Mouse (Mus musculus): Measurements from ENCODE around the gene Pik3cd.
A peak's percentile ranks its signal among the peaks of the same experiment; 100 is the strongest.
"Not testable (repeated sequence)": the region's sequence is repeated elsewhere in the genome, so short reads cannot be mapped to it uniquely, and the experiment has no call there.

Gene Pik3cd

DNA sequence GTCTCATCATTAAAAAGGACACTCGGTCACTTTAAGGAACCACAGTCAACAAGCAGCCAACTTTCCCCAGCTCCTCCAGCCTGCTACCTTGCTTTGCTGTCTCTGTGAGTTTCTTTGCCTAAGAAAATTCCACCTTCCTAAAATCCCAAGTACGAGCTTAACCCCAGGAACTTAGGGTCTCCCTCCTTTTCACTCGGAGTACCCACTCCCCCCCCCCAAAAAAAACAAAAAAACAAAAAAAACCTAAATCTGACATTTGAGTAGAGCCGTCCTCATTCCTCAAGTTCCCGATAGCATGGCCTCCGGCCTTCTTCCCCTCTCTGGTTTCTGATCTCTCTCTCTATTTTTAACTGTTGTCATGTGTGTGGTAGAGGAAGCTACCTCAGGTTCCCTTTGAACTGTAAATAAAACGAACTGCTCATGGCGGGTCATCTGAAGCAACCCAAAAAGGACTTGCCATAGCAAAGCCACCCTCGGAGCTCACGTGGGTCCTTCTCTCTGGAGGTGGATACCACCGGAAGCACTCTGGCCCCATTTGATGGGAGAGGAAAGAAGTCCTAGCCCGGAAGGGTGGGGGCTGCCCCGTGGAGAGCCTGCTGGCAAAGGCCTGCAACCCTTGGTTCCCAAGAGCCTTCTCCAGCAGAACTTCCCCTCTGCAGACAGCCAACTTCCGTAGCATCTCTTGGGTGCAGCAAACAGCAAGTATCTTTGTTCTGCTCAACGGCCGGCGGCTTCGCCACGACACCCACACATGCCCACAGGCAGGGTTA lies at the start of gene Pik3cd:
TSS of gene Pik3cd (minus strand) at position 362 of the 770 bp plus-strand sequence.
- DNase-seq (ENCODE audit: low spot score in 2 of 2) = no peak

DNA sequence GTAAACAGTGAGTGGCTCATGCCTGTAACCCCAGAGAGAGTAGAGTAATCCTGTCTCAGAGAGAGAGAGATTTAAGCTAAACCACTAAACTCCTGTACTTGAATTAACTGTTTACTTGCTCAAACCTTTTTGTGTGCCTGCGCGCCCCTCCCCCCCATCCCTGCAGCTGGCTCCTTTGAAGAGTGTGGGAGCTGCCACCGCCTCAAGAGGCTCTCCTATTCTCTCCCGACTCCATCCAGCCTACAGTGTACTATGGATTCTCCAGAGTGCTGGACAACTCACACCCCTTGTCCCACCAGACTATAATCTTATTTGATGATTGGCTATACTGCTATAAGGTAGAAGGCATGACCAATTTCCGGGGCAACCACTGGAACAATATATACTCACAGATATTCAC lies 48.3 kb upstream of the Pik3cd start:
- no peak for DNase-seq (ENCODE audit: low spot score in 2 of 2)

DNA sequence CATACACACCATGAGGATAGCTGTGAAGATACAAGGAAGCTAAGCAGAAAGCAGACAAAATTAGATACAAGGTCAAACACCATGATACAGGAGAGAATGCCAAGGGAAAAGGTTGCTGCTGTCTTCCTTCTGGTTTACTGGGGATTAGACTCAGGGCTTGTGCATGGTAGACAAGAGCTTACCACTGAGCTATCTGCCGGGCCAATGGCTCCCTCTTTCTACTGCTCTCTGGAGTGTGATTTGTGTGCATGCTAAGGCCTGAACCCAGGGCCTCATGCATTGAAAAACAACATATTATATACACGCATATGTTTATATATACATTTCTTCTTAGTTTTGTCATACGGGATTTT lies 47.3 kb upstream of the Pik3cd start:
- DNase-seq (ENCODE audit: low spot score in 2 of 2) = not testable (repeated sequence)

DNA sequence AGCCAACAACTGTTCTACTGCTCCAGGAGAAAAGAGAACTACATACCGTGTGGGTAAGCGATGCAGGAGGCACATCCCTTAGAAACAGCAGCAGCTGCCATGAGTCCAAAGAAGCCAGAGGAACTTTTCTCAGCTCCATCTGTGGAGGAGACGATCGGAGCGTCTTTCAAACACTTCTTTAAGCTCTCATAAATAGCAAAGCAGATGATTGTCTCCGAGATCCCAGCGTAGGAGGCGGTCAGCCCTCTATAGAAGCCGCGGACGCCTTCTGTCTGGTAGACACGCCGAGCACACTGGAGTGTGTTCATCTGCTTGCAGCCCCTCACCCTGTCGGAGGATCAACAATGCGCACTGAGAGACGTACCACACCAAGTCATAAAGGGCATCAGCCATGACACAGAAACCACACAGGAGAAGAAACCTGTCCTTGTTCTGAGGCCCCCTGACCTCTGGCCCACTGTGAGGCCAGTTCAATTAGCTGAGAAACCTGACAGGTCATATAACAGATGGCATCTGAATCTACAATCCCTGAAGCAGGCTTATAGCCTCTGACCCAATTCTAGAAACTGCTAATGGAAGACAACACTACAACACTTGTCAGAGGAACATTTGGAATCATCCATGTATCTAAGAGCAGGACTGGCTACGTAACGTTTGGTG lies 46.8 kb upstream of the Pik3cd start:
- DNase-seq (ENCODE audit: low spot score in 2 of 2) = no peak

DNA sequence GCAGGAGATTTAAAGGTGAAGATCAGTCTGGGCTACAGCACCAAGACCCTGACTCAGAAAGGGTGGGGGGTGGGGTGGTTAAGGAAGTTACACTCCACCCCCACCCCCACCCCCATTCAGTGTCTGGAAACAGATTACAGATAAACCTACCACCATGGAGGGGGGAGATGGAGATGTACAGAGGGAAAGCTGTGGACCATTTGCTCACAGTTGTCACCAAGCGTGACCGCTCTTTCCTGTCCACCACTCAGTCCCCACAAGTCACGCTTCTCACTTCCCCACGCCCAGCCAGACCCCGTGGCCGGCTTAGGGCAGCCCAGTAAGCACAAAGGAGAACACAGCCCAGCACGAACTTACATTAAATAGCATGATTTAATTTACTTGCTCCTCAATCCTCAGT lies 41.7 kb upstream of the Pik3cd start:
- no peak for DNase-seq (ENCODE audit: low spot score in 2 of 2)

DNA sequence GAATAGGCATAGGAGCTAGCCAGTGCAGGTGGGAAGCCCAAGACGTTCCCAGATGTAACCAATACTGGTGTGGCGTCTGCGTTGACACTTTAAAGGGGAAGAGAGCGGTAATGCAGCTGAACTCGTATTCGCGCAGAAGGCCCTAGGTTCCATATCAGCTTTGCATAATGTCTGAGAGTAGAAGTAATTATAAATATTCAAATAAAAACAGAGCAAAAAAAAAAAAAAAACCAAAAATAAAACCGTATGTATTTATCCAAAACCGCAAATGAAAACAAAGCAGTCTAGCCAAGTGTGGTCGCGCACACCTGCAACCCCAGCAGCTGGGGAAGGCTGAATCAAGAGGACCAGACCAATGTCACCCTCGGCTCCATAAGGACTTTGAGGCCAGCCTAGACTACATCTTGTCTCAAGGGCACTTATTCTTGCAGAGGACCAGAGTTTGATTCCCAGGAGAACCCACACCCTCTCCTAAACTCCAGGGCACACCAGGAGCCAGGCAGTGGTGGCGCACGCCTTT lies 39.7 kb upstream of the Pik3cd start:
- DNase-seq (ENCODE audit: low spot score in 2 of 2) = no peak

DNA sequence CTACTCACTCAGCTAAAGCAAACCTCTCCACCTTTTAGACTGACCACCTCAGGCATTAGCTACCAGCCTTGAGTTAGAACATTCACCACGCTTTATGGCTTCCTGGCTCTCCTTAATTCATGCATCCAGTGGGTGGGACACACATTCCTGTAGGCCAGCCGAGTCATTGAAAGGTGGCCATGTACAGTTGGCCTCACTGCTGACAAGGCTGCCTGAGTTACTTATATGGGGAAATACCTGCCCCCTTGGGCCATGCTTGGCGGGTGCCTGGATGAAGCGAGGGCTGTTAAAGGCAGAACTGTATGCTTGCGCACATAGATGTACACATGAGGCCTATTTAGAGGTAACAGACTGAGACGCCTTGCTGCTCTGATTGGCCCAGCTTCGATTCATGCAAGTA lies 37.9 kb upstream of the Pik3cd start:
- DNase-seq (ENCODE audit: low spot score in 2 of 2) = no peak

DNA sequence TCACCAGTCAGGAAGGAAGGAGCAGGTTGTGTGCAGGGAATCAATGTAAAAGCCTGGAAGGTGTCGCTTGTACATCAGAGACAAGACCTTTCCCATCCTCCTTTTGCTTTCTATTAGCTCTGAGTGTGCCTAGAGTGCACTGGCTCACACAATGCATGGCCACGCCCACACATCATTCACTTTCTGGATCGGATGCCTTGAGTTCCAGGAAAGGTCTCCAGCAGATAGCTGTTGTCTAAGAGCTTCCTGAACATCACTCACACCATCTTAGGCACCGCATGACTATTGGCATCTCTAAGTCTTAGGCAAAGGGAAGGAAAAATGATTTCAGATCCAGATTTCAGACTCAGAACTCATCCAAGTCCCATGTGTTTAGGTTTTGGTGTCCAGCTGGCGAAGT lies 37.1 kb upstream of the Pik3cd start:
- no peak for DNase-seq (ENCODE audit: low spot score in 2 of 2)

DNA sequence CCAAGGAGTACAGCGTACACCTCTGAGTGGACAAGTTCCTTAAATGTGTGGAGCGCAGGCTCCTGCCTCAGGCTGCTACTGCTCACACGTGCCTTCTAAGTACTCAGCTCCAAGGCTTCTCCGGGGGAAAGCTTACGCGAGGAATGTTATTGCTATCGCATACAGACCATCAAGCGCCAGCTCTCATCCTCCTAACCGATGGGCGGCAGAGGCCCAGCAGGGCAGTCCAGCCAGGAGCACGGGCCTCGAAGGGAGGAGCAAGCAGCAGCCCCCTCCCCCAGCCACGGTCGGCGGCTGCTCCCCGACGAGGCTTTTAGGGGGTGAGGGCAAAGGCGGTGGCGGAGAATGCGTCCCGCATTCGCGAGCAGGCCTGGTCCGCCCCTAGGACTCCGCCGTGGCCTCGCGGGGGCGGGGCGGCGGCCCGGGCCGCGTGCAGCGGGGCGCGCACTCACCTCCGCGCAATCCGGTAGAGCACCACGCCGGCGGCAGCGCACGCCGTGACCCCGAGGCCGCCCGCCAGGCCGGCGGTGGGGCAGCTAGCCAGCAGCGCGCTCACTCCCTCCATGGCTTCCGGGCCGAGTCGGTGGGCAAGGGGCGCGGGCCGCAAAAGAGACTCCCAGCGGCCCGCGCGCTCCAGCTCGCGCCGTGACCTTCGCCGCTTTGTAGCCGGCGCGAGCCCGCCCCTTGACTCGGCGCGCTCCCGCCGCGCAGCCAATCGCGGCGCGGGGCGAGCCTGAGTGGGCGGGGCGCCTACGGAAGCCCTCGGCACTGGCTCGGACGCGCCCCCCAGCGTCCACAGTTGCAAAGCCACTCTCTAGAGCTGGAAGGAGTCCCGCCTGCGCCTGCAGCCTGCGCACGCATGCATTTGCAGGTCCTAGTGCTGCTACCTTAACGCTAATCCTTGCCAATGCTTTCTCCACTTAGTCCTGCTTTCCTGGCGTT lies 35.3 kb upstream of the Pik3cd start, which contains the start of gene Tmem201:
TSS of gene Tmem201 (minus strand) at position 662 of the 942 bp plus-strand sequence.
- peak; percentile 91 to 97 for DNase-seq (ENCODE audit: low spot score in 2 of 2)

DNA sequence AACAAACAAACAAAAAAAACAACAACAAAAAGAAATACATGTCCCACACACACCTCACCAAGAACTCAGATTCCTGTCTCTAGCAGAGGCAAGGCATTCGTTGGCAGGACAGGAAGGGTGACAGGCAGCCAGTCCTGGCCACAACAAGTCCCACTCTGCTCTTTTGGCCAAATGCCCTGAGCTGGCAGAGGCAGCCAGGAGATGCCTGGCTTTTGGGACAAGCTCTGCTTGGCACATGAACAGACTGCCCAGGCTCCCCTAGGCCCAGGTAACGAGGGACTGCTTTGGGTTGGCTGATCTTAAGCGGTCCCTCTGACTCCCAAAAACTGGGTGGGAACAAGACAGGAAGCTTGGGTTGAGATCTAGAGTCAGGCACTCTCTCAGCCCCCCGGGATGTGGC lies 34.2 kb upstream of the Pik3cd start:
- DNase-seq (ENCODE audit: low spot score in 2 of 2) = no peak

DNA sequence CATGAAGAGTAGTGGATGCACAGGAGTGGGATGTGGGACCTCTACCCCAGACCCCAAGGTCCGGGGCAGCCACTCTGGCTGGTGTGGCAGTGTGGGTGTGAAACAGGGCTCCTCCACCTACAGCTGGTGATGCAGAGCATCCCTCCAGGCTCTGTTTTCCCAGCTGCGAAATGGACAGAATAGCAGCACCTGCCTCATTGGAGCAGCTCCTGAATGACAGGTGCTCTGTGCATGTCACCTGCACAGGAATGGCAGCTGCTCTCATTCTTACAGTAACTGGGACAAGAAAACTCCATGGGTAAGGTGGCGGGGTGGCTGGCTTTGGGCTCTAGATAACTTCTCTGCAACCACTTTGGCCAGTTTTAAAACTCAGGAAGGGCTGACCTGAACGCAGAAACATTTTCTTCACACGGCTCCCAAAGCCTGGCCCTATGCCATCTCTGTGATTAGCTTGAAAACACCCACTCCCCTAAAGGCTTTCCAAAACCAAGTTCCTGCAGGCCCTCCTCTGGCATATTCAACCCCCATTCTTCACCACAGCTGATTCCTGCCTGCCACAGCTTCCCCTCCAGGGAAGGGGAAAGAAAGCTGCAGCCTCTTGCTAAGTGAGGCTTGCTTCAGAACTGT lies 33.4 kb upstream of the Pik3cd start:
- DNase-seq (ENCODE audit: low spot score in 2 of 2) = no peak

DNA sequence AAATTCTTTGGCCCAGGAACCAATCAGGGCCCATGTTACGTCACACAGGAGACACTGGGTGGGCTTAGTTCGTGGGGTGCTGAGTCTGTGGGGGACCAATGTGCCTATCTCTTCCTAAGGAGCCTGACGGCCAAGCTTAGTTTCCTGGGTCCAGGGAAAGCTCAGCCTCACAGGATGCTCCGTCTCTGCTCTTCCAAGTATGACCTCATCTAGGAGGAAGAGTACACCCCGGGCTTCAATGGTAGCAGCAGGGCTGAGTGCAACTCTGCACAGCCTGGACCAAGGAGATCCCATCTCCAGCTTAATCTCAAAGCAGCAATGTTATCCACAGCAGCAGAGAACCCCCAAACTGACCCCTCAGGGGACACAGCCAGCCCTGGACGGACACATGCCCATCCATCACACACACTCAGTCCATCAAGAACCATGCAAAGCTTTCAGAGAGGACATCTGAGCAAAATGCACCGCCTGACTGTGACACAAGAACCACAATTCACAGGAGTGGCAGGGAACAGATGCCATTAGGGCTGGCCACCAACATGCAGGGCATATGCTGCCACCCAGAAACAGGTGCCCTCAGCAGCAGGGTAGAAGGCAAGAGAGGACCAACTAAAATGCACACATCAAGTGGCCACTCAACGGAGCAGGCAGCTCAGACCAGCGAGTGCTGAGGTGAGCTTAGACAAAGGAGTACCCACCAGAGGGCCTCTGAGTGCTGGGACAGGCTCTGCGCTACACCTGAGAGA lies 32.5 kb upstream of the Pik3cd start:
- DNase-seq (ENCODE audit: low spot score in 2 of 2) = no peak

DNA sequence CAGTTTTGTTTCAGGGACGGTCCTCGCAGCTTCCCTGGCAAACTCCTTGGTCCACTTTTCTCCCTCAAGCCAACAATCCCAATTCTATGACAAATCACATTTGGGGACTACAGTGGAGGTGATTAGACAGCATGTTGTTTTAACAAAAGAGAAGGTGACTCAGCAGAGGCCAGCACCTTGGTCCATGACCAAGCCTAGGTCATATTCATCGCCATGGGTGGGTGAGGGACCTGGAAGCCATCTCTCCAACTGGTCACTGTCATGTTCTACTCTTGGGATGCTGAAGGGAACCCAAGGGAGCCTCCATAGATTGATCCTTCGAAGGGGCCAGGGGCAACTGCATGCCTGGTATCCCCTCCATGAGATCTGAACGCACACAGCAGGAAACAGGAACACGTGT lies 31.9 kb upstream of the Pik3cd start:
- DNase-seq (ENCODE audit: low spot score in 2 of 2) = no peak

DNA sequence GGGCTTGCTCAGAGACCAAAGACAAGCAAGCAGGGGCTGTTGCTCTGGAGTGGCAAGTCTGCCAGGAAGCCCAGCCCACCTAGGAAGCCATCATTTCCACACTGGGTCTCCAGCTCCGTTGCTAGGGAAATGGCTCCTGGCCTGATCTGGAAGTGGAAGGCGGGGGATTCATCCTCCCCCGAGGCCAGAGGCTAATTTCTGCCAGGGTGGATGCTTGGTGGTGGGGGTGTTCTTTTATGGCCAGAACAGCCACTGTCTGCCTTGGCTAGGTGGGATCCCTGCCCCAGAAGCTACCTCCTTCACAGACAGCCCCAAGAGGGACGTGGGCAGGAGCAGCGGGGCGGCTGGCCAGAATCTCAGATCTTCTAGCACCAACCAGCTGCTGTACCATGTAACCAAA lies 31.4 kb upstream of the Pik3cd start:
- peak; percentile 58 to 66 for DNase-seq (ENCODE audit: low spot score in 2 of 2)

DNA sequence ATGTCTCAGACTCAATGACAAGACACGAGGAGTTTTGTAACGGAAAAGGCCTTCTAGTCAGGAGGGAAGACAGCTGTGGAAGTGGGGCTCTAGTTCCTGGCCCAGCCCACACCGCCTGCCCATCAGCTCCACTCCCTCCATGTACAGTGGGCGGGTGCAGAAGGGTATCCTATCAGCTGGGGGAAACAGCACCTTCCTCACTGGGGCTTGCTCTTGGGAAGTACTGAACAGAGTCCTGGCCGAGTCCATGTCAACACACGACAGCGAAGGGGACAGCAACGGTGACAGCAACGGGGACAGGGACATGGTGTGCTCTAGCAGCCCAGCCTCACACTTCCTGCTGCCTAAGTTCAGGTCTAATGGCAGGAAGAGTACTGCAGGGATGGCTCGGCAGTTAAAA lies 30.4 kb upstream of the Pik3cd start:
- no peak for DNase-seq (ENCODE audit: low spot score in 2 of 2)

DNA sequence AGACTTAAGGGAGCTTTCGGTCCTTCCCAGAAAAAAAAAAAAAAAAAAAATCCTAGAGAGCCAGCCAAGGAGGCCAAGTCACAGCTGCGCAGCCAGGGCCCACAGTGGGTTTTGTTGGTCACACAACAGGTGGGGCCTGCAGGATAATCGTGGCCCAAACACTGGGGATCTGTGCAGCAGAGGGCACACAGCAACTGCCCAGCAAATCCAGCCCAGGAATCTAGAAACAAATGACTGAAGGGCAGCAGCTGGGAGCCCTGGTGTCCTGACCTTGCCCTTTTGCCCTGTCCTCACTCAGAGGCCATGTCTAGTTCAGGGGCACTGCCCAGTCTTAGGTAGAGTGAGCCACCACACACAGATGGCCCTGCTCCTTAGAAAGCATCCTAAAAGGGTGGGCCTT lies 29.9 kb upstream of the Pik3cd start:
- no peak for DNase-seq (ENCODE audit: low spot score in 2 of 2)

DNA sequence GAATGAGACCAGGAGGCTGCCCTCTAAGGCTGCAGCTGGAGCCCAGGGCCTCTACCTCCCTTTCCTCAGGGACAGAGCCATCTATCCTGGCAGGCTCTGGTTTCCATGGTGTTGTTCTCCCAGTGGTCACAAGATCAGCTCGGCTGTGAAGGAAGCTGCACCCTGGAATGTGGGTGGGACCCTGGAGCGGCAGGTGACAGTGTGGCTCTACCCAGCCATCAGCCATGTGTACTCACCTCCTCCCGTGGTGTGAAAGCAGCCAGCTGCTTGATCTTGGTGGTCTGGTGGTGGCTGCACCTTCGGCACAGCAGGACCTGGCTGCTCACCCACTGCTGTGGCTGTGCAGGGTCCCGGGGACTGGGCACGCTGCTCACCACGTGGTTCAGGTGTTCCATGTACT lies 28.5 kb upstream of the Pik3cd start:
- no peak for DNase-seq (ENCODE audit: low spot score in 2 of 2)

DNA sequence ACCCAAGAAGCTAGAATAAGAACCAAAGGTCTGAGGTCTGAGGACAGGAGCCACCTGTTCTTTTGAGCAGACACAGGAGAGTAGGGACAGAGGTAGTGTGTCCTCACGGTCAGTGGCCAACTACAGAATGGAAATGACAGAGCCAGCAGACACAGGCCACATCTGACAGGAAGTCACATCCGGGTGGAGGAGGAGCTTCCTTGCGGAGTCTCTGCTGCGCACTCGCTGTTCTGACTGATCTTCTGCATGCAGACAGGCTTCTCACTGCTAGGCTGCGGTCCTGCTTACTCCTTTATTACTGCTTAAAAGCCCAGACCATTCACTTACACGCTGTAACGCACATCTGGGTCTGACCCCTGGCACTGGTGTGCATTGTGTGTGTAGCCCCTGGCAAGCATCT lies 26.4 kb upstream of the Pik3cd start:
- DNase-seq (ENCODE audit: low spot score in 2 of 2) = no peak

DNA sequence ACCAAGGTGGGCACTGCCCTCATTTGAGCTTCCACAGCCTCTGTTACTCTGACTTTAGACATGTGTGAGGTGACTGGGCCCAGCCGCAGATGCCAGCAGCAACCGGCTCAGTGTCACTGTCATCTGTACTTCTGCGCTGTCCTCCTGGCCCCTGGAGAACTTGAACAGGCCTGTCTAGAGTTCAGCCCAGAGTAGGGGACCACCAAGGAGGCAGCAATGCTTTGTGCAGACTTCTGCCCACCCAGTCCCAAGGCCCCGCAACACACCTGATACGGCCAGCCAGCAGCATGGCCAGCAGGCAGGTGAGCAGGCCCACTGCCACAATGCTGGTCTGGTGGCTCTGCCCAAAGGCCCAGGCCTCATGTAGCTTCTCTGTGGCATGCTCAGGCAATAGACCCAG lies 25.3 kb upstream of the Pik3cd start:
- no peak for DNase-seq (ENCODE audit: low spot score in 2 of 2)

DNA sequence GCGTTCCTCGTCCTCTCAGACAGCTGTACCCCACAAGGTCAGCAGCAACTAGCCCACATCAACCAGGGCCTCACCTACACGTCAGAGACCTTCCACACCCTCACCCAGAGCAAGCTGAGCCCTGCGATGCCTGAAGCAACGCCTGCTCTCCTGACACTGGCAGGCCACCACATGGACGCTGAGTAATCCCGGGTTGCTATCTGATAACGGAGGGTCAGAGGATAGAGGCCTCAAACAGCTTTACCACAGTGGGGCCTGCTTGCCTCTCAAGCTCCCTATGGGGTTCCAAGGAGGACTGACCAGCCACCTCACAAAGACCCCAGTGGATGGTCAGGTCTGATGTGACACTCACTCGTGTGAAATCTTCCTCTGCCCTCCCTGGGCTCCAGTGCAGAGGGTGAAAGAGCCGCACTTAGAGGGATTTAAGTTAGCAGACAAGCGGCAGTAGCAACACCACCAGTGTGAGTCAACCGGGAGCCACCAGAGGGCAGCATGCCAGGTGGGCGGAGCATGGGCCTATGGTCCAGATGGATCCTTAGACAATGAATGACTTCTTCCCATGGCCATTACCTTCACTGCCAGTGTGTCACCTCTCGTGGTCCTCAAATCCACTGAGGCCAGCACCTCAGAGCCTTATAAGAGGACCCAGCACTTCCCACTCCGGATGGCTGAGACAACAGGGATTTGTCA lies 23.4 kb upstream of the Pik3cd start:
- peak; percentile 75 for DNase-seq (ENCODE audit: low spot score in 2 of 2)
